Mouse (Mus musculus) intestine, postnatal 0 days (tissue): ENCODE results near the gene Gm26938. TPM values are rescaled to one million over a fixed set of nuclear protein-coding genes. Genes with fewer than 3 reads are reported as not detected.

ENCODE experiments used
- ATAC-seq: fragments of 200-750 bp; cut with Nextera tagmentation; 2 replicates; pipeline ENCODE4 v1.8.0; 2017; ENCODE audit warnings: mild to moderate bottlenecking, moderate TSS enrichment, moderate library complexity
- H3K27ac ChIP-seq: fragments of 300-500 bp; sonication (generic); 2 replicates; pipeline ENCODE4 v1.5.1; 2014; ENCODE audit warnings: mild to moderate bottlenecking, low read depth, low read length, moderate library complexity
- H3K27me3 ChIP-seq: fragments of 300-500 bp; sonication (generic); replicated peaks from 2 replicates; pipeline ENCODE4 v1.6.1; 2014; ENCODE audit warnings: low read length, mixed read lengths; ENCODE audit not compliant: control insufficient read depth, insufficient read depth
- H3K36me3 ChIP-seq: fragments of 300-500 bp; sonication (generic); 2 replicates; pipeline ENCODE4 v1.6.1; 2014; ENCODE audit warnings: mild to moderate bottlenecking, moderate library complexity; ENCODE audit not compliant: control insufficient read depth, insufficient read depth
- H3K4me1 ChIP-seq: fragments of 300-500 bp; sonication (generic); replicated peaks from 2 replicates; pipeline ENCODE4 v1.6.1; 2014; ENCODE audit warnings: antibody characterized with exemption, low read length, mixed read lengths; ENCODE audit not compliant: control insufficient read depth, insufficient read depth
- H3K4me2 ChIP-seq: fragments of 300-500 bp; sonication (generic); replicated peaks from 2 replicates; pipeline ENCODE4 v1.6.1; 2014; ENCODE audit warnings: low read depth, mild to moderate bottlenecking, moderate library complexity
- H3K4me3 ChIP-seq: fragments of 300-500 bp; sonication (generic); 2 replicates; pipeline ENCODE4 v1.5.1; 2014; ENCODE audit warnings: low read depth, low read length
- H3K9ac ChIP-seq: fragments of 300-500 bp; sonication (generic); 2 replicates; pipeline ENCODE4 v1.6.1; 2014; ENCODE audit warnings: mild to moderate bottlenecking, low read depth, low read length
- H3K9me3 ChIP-seq: fragments of 300-500 bp; sonication (generic); 2 replicates; pipeline ENCODE4 v1.6.1; 2016; ENCODE audit warnings: mixed run types; ENCODE audit not compliant: control insufficient read depth
- CTCF ChIP-seq: sonication (generic); IDR thresholded peaks from 2 replicates; pipeline ENCODE4 v1.5.1; 2016; ENCODE audit warnings: low read depth, mild to moderate bottlenecking, control low read depth, antibody characterized with exemption, moderate library complexity
- WGBS: fragments of 180-500 bp; shearing (Covaris S2); extraction: QIAGEN DNeasy Blood & Tissue Kit; methylation state at CpG from one replicate; pipeline ENCODE4 v1.1.7; 2014; 5-methylcytosine and 5-hydroxymethylcytosine counted together
- polyA plus RNA-seq: library from polyadenylated mRNA; unstranded; fragments of >200 nt; fragmentation: Nextera tagmentation; extraction: Ambion mirVana; gene quantifications from 2 replicates; pipeline ENCODE4 v1.2.1, GENCODE M21; 2015

Gm26938 gene
- polyA plus RNA-seq, 1 experiment from 2014 or later: not detected

DNA sequence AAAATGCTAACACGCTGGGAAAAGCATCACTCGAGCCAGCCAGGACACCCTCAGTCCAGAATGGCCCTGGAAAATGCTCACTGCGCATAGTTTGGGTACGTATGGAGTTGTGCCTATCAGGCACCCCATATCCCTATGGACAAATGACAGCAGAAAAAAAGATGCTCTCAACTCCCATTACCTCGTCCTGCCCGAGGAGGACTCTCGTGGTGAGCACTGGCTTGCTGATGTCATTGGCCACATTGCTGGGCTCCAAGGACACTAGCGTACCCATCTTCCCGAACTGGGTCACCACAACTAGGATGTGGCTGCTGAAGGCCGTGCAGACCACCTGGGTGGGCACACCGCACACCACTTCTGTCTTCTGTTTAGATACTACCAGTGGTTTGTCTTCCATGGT, 260 bp downstream of the Gm26938 start:
- peaks cover 19% of the 10 kb centered on the region; the same call in 1 of the 2 replicates for H3K36me3 ChIP-seq
- peak overlapping the region; percentile 79 for H3K9ac ChIP-seq
- no peaks in the 10 kb centered on the region for H3K27me3 ChIP-seq
- no peak for TF ChIP-seq CTCF
- ATAC-seq: no peak
- peak overlapping the region; percentile 88 for H3K4me2 ChIP-seq
- WGBS: 30% methylated on average over 11 of the region's 11 CpGs
- H3K9me3 ChIP-seq: no peaks in the 10 kb centered on the region
- H3K4me1 ChIP-seq: peaks cover 9% of the 10 kb centered on the region
- peak overlapping the region; percentile 88 for H3K4me3 ChIP-seq
- H3K27ac ChIP-seq: peak overlapping the region; percentile 64; the same call in 1 of the 2 replicates

DNA sequence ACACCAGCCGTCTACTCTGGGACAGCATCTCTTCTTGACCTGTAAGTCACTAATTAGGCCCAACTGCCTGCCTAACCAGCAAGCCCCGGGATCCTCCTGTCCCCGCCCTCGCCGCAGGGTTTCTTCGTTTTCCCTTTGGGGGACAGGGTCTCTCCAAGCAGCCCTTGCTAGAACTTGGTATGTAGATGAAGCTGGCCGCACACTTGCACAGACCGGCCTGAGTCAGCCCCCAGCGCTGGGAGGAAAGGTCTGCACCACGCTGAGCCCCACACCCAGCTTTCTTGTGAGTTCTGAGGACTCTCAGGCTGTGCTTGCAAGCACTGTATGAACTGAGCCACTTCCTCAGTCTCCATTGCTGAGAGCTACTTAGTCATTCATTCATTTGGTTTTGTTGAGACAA, 1.7 kb downstream of the Gm26938 start:
- TF ChIP-seq CTCF: no peak

DNA sequence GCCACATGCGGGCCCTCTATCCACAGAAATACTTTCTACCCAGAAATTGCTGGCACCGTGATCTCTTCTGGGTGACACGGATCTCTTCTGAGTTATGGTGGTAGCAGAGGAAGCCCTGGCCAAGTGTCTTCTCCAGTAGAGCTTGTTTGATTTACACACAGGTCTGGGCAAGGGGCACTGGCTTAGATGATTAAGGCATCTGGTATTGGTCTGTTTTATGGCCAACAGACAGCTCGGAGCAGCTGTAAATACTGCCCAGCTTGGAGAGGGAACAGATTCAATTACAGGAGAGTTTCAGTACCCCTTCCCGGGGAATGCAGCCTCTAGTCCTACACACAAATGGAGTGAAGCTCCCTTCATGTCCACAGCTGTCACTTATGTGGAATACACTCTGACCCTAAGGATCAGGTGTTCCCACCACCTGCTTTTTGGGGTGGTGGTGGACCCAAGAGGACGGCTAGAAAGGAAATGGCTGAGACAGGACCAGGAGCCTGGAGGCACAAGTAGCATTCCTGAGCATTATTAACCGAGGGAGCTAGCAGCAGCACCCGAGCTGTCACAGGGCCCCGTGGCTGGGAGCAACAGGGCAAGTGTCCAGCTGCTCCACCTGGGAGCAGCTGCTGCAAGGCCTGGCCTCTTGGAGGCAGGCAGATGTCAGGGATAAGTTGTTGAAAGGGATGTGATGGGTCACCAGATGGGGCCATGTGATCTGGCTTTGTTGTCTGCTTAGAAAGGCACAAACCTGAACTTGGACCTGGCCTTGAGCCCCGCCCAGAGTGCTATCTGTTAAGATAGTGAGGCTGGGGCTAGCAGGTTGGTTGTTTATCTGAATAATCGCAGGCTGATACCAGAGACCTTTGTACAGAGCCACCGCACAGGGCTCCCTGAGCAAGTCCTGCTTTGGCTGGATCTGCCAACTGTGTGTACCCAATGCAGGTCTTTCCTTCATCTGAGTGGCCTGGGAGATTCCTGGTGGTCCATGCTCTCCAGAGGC, 4.4 kb downstream of the Gm26938 start:
- Histone ChIP-seq H3K4me2 (peak overlapping the region; percentile 62), H3K4me3 (peak overlapping the region; percentile 29), H3K4me1 (peaks cover 9% of the 10 kb centered on the region), H3K9ac (peak overlapping the region; percentile 55), H3K27me3 (no peaks in the 10 kb centered on the region), H3K27ac (peak overlapping the region; percentile 95), H3K9me3 (no peaks in the 10 kb centered on the region), H3K36me3 (peaks cover 19% of the 10 kb centered on the region; the same call in 1 of the 2 replicates)
- WGBS: 33% methylated on average over 12 of the region's 12 CpGs
- TF ChIP-seq CTCF: no peak
- ATAC-seq: peak; percentile 68

More for the DNA sequence above, 1.7 kb downstream of the Gm26938 start:
- Histone ChIP-seq H3K36me3 (peaks cover 19% of the 10 kb centered on the region; the same call in 1 of the 2 replicates), H3K4me2 (peak overlapping the region; percentile 62; the same call in 1 of the 2 replicates), H3K27ac (no peak overlapping the region), H3K9me3 (no peaks in the 10 kb centered on the region), H3K27me3 (no peaks in the 10 kb centered on the region), H3K9ac (no peak overlapping the region), H3K4me1 (peaks cover 9% of the 10 kb centered on the region), H3K4me3 (no peak overlapping the region)
- ATAC-seq: no peak
- 85% methylated on average over 10 of the region's 10 CpGs for WGBS

DNA sequence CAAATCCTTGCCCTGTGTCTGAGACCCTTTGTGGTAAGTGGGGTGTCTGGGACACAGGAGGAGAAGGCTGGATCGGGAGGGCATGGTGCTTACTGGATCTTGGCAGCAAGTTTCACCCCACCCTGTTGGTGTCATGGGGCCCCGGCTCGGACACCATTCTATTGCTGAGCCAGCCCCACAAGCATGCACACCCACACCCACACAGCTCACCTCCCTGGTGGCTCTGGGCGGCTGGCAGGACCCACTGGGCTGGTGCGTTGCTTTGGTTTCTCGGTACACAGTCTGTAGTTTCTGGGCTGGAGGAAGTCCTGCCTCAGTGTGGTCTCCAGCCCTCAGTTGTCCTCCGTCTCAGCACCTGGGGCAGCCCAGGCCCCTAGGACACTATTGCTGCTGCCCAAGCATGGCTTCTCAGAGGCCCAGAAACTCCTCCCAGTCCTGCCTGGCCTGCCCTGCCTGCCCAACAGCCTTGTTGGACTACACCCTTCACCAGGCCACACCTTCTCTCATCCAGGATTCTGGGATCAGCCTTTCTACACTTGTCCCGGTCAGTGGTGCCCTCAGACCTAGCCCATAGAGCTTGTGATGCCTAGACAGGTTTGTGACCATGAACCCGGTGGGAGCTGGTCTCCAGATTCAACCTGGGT, 6.5 kb downstream of the Gm26938 start, which contains the start of gene Tmem184a:
Gene Tmem184a, minus strand, starts transcription at position 380 of the 644 bp plus-strand sequence.
- Histone ChIP-seq H3K4me2 (peak within 1 kb of the TSS; percentile 62), H3K9me3 (no peaks in the 10 kb centered on the region), H3K9ac (peak within 1 kb of the TSS; percentile 13), H3K36me3 (peaks cover 19% of the 10 kb centered on the region; the same call in 1 of the 2 replicates), H3K4me1 (0 out of 2 replicates have a peak, but pooled peaks cover 6% of the 10 kb centered on the region), H3K27ac (peak within 1 kb of the TSS; percentile 87), H3K27me3 (no peaks in the 10 kb centered on the region), H3K4me3 (peak within 1 kb of the TSS; percentile 31)
- 46% methylated on average over 9 of the region's 9 CpGs for WGBS
- no peak for TF ChIP-seq CTCF
- peak; percentile 32 for ATAC-seq

DNA sequence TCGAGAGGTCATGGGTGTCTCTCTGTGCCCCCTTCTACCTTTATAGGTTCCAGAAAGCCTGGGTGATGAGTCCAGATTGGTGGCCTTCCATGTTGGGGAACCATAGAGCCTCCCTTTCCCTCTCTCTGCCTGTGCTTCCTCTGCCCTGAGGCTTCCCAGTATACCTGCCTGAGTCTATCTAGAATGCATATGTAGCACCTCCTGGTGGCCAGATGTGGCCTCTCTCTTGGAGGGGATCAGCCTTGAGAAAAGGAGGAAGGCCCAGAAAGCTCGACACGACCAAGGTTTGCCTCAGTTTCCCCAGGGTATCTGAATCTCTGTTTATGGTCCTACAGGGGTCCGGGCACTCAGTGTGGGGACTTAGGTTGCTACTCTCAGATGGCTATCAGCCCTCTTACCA, 7.4 kb downstream of the Gm26938 start:
- no peaks in the 10 kb centered on the region for H3K9me3 ChIP-seq
- peaks cover 13% of the 10 kb centered on the region; the same call in 1 of the 2 replicates for H3K36me3 ChIP-seq
- no peaks in the 10 kb centered on the region; the same call in 1 of the 2 replicates for H3K27me3 ChIP-seq
- TF ChIP-seq CTCF: peak; percentile 85
- H3K4me1 ChIP-seq: 0 out of 2 replicates have a peak, but pooled peaks cover 6% of the 10 kb centered on the region
- WGBS: 36% methylated on average over 4 of the region's 4 CpGs
- H3K27ac ChIP-seq: peak overlapping the region; percentile 87
- peak overlapping the region; percentile 31 for H3K4me3 ChIP-seq
- peak overlapping the region; percentile 62 for H3K4me2 ChIP-seq
- ATAC-seq: no peak
- peak overlapping the region; percentile 13; the same call in 1 of the 2 replicates for H3K9ac ChIP-seq
